Mouse (Mus musculus): ENCODE data around the gene Zbtb1.

GRCm38 (mm10) chr12:76378556-76378955 is 8.5 kb downstream of the Zbtb1 start:
- TF ChIP-seq POLR2A (IDR thresholded peaks at IDR 0.05; ENCODE audit: extremely low read depth, insufficient read depth, low read length) (no peak), CTCF (IDR thresholded peaks at IDR 0.05; ENCODE audit: low read depth, low read length) (no peak)

All from liver, adult 2 months (tissue).